Mouse (Mus musculus) midbrain, embryonic 10.5 days (tissue): ENCODE measurements around the gene Gm14393. TPM values are rescaled to one million over a fixed set of nuclear protein-coding genes. Genes with fewer than 3 reads are reported as not detected.
"Not testable (repeated sequence)": the region's sequence is repeated elsewhere in the genome, so short reads cannot be mapped to it uniquely, and the experiment has no call there.

Experiments used
- DNase-seq: peaks from one replicate; pipeline ENCODE4 v3.0.0-alpha.2; 2017; ENCODE audit warnings: low spot score
- H3K27ac ChIP-seq: fragments of 300-500 bp; sonication (generic); replicated peaks from 2 replicates; pipeline ENCODE4 v1.5.1; 2016; ENCODE audit warnings: mild to moderate bottlenecking
- H3K27me3 ChIP-seq: fragments of 300-500 bp; sonication (generic); 2 replicates; pipeline ENCODE4 v1.6.1; 2016; ENCODE audit warnings: low read depth, mild to moderate bottlenecking; ENCODE audit not compliant: poor library complexity, severe bottlenecking
- H3K36me3 ChIP-seq: fragments of 300-500 bp; sonication (generic); 2 replicates; pipeline ENCODE4 v1.6.1; 2016; ENCODE audit warnings: mild to moderate bottlenecking, moderate library complexity
- H3K4me1 ChIP-seq: fragments of 300-500 bp; sonication (generic); 2 replicates; pipeline ENCODE4 v1.6.1; 2016
- H3K4me3 ChIP-seq: fragments of 300-500 bp; sonication (generic); 2 replicates; pipeline ENCODE4 v1.5.1; 2016; ENCODE audit warnings: mild to moderate bottlenecking, moderate library complexity
- H3K9me3 ChIP-seq: fragments of 300-500 bp; sonication (generic); replicated peaks from 2 replicates; pipeline ENCODE4 v1.6.1; 2016; ENCODE audit warnings: mild to moderate bottlenecking
- WGBS: fragments of 180-500 bp; shearing (Covaris S2); methylation state at CpG from one replicate; pipeline ENCODE4 v1.1.7; 2016; 5-methylcytosine and 5-hydroxymethylcytosine counted together
- polyA plus RNA-seq: library from polyadenylated mRNA; unstranded; fragments of >200 nt; fragmentation: Nextera tagmentation; extraction: Ambion mirVana; gene quantifications from 2 replicates; pipeline ENCODE4 v1.2.1, GENCODE M21; 2016

The Gm14393 gene
- 0.70 and 0.80 TPM in 2 replicates for polyA plus RNA-seq

DNA sequence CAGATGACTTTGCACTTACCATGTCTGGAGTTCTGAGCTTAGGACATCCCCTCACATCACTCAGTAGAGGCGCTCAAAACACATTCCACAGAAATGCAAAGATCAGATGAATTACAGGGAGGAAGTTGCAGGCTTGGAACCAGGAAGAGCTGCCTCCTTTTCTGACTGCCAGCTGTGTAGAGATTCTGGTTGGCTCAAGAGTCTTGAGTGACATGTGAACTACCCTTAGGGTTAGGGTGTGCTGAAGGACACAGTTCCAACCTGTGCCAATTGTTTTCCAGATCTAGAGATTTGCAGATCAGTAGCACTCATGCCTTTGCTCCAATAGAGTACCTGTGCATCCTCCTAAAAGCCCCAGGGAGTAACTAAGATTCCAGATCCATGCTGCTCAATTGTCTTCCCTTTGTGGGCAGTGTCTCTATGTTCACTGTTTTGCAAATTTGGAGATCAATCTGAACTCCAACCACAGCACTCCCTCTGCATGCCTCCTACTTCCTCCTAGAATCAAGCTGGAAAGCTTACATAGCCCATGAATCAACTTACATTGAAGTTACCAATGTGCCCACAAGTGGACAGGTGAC, at the start of gene Gm14393:
TSS of gene Gm14393 (minus strand) at position 101 of the 581 bp plus-strand sequence.
- not testable (repeated sequence) for H3K27ac ChIP-seq, H3K36me3 ChIP-seq, H3K9me3 ChIP-seq, H3K27me3 ChIP-seq, H3K4me1 ChIP-seq, DNase-seq, H3K4me3 ChIP-seq
- WGBS = 75% methylated on average over 1 of the region's 1 CpGs

DNA sequence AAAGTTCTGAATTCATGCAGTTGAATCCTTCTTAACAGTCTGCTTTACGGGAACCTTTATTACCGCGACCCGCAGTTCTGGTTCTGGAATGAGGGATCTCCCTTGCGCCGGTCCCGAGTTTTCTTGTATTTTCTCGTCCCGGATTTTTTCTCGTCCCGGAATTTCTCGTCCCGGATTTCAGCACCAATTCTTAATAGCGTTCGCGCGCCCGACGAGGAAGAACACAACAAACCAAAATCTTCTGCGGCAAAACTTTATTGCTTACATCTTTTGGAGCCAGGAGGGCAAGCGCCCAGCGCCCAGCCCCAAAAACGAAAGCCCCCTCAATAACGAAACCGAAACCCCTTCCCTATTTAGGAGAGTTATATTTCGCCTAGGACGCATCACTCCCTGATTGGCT, 23.3 kb downstream of the Gm14393 start:
- not testable (repeated sequence) for H3K27me3 ChIP-seq, H3K9me3 ChIP-seq, H3K36me3 ChIP-seq, H3K4me1 ChIP-seq, H3K27ac ChIP-seq, DNase-seq, H3K4me3 ChIP-seq
- WGBS = 95% methylated on average over 27 of the region's 27 CpGs

Other genes with a start within 250 kb of the Gm14393 start
- gene Gm14444, start 57.5 kb downstream of the Gm14393 start, polyA plus RNA-seq = not detected in 2 replicates
- gene Gm14399, start 74.2 kb upstream of the Gm14393 start, polyA plus RNA-seq = 8.2 TPM in 2 replicates
- 0.74 and 0.76 TPM in 2 replicates for gene Gm14443, start 108.1 kb upstream of the Gm14393 start, polyA plus RNA-seq
- gene Gm14391, start 139.1 kb upstream of the Gm14393 start, polyA plus RNA-seq = 6.8 and 8.1 TPM in 2 replicates
- gene Gm14440, start 207.3 kb upstream of the Gm14393 start, polyA plus RNA-seq = 3.9 and 4.7 TPM in 2 replicates